Mouse (Mus musculus) common myeloid progenitor, adult 5-6 weeks (primary cell): Measurements from ENCODE around the gene Susd1. TPM values are rescaled to one million over a fixed set of nuclear protein-coding genes. Genes with fewer than 3 reads are reported as not detected.

Experiments used
- ATAC-seq: replicated peaks from 2 replicates; pipeline ENCODE4 v1.8.0; 2016; ENCODE audit warnings: low read depth, mild to moderate bottlenecking, moderate TSS enrichment, inconsistent platforms; ENCODE audit not compliant: poor library complexity, severe bottlenecking
- total RNA-seq: library from RNA; stranded (forward); fragments of 200-1000, 187-1606 nt; gene quantifications from 2 replicates; pipeline ENCODE4 v1.2.3, GENCODE M21; 2017

The Susd1 gene
- total RNA-seq, 1 experiment from 2014 or later: 126 TPM

DNA sequence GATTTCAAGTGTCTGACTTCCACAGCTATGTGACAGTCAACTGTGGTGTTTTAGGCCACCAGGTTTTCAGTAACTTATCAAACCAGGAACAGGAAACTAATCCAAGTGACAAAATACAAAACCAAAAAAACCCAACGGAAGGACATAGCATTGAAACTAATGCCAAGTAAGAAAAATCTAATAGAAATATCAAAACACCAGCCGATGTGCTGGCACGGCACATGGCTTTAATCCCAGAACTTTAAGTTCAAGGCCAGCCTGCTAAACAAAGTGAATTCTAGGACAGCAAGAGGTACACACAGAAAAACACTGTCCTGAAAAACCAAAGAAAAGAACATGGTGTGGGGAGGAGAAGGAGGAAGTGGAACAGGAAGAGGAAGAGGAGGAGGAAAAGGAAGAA lies 83.8 kb downstream of the Susd1 start:
- no peak for ATAC-seq

DNA sequence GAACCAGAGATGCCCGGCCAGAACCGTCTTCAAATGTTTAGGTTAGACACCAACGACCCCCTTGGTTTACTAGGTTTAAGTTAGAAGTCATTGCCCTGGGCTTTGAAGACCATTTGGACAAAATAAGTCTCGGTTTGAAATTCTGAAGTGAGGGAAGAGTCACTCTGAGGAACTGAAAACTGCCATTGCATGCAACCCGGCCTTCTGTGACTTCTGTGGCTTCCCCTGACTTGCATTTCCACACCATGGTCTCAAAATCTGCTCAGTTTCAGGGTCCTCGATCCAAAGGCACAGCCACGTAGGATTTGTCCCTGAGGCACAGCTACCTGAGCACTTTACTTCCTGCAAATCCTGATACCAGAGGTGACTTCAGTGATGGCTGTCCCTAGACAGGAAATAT lies 86.5 kb downstream of the Susd1 start:
- ATAC-seq: 0 out of 2 replicates have a peak, but pooled peaks have one; percentile 42

DNA sequence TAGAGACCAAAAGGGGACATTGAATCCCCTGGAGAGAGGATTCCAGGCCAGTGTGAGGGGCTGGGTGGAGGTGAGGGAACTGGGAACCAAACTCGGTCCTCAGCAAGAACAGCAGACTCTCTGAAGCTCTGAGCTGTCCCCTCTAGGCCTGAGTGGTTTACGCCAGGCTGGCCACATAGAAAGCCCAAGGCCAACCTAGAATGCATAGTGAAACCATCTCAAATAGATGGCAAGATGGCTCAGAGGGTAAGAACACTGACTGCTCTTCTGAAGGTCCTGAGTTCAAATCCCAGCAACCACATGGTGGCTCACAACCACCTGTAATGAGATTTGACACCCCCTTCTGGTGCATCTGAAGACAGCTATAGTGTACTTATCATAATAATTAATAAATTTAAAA lies 88.1 kb downstream of the Susd1 start:
- ATAC-seq: no peak

DNA sequence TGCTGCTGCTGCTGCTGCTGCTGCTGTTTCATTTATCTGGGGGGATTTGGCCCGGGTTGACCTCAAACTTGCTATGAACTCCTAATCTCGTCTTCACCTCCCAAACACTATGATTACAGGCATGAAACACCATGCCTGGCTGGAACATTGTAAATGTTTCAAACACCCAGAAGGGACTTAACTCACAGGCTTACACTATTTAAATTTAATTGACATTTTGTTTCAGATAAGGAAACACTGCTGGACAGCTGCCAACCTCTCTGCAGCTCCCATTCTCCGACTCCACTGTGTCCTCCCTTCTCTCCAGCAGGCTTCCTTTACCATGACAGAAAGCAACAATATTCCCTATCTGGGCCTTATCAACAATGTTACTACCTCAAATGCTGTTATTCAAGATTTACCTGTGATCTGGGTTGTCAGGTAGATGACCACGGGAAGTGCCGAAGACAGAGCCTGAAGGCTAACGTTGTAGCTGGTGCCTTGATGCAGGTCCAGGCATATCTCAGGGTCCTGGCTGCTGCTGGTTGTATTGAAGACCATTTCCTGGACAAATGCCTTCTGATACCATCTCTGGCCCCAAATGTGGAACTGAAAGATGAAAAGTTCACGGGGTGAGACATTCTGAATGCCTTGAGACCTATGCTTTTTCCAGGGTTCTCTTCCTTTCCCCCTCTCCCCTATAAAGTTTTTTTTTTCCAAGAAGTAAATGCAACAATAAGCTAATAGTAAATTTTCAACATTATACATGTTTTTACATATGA lies 88.8 kb downstream of the Susd1 start:
- ATAC-seq: no peak

DNA sequence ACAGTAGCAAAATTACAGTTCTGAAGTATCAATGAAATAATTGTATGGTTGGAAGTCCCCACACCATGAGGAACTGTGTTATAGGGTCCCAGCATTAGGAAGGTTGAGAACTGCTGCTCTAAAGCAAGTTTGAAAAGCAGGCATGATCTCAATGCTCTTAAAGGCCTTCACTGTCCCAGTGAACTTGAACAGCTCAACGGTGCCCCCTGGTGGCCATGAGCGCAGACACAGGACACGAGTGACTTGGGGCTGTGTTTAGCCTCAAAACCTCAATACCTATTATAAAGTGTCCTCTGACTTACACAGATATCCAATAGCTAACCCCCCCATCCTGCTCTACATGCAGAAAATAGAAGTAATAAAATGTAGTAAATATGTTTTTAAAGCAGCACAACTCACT lies 97.7 kb downstream of the Susd1 start:
- peak; percentile 97 for ATAC-seq

DNA sequence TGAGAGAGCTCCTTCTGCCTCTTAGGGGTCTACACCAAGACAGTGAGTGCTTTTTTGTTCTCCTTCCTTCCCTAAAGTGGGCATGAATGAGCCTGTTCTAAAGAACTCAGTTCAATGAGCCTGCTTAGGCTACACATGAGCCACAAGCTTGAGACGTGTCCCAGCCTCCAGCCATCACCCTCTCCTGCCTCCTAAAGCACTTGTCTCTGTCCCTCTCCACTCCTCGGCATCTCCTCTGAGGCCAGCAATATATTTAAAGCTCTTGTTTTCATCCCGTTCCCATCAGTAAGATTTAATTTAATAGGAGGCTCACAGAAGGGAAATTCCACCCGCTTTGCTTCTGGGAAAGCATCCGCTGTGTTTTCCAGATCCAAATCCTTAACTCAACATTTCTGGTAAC lies 98.4 kb downstream of the Susd1 start:
- no peak for ATAC-seq

DNA sequence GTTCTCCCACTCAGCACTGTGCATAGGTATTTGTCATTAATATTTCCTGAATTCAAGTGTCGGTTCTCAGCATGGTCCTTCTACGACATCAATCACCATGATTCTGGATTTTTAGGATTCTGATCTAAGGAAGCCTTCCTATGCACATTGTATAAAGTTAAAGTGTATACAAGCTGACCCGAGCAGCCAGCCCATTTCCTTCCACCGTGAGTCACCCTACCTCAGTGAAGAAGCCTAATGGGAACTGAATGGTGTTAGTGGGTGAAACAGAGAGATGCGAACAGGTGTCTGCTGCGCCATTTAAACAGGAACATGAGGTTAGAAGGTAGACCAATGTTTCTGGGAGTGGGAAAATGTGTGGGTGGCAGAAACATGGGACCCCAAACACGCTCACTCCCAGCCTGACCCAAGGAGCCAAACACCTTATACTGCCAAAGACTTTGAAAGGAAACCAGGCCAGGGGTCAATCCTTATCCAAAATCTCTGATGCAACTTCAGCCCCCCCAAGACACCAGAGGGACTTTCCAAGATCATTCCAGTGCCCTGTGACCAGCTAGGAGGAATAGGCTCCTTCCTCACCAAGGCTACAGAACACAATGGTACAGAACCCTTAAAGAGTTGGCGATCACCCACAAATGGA lies 99.4 kb downstream of the Susd1 start:
- ATAC-seq: no peak

DNA sequence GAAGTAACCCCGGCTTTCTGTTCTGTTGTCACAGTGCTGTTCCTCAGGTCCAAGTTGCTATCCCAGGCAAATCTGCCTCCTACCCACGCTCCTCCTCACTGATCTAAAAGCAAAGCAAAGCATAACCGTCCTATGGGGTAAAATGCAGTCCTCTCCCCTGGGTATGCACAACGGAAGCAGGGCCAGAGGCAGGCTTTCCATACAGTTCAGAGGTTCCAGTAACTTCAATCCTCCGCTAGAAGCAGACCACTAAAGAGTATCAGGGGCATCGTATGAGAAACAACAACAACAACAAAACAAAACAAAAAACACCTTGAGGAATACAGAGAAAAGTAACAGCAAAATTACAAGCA lies 100.9 kb downstream of the Susd1 start:
- ATAC-seq: no peak

DNA sequence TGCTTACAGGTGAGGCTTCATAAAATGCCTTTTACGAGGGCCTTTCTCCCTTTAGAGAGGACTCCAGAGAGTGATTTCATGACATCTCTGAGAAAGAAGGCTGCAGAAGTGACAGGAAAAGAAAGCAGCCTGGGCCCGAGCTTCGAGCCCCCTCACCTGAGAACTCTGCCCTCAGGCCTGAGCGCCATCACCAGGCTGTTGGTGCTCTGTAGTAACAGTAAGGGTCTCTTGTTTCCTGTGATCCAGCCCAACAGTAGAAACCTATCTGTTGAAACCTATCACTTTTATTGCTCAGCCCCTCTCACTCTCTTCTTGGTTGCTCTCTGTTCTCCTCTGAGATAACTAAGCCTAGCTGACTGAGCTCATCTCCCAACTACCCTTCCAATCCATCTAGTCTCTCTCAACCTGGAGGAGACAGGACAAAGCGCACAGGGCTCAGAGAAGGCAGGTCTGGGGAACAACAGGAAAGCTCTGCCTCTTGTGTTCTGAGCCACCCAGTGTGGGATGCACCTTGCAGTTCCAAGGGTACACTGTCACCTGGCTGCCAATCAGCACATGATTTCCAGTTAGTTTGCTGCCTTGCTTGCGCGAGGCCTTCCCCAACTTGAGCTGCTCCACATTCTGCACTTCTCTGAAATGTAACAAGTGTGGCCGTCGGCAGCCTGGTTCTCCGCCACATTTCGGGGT lies 101.4 kb downstream of the Susd1 start:
- ATAC-seq: no peak

DNA sequence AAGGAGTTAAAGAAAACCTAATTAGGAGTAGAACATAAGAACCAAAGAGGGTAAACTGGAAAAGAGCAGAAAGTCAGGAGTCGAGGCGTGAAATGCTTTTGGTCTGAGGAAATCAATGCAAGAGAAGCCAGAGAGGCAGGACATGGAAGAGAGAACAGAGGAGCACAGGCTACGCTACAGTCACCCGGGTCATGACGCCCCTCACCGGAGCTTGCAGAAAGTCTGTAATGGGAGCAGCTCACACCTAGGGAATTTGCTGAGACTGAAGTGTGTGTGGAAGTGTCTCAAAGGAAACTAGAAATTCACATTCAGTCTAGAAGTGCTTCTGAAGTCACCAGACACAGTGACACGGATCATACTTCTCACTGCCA lies 102.0 kb downstream of the Susd1 start:
- no peak for ATAC-seq

DNA sequence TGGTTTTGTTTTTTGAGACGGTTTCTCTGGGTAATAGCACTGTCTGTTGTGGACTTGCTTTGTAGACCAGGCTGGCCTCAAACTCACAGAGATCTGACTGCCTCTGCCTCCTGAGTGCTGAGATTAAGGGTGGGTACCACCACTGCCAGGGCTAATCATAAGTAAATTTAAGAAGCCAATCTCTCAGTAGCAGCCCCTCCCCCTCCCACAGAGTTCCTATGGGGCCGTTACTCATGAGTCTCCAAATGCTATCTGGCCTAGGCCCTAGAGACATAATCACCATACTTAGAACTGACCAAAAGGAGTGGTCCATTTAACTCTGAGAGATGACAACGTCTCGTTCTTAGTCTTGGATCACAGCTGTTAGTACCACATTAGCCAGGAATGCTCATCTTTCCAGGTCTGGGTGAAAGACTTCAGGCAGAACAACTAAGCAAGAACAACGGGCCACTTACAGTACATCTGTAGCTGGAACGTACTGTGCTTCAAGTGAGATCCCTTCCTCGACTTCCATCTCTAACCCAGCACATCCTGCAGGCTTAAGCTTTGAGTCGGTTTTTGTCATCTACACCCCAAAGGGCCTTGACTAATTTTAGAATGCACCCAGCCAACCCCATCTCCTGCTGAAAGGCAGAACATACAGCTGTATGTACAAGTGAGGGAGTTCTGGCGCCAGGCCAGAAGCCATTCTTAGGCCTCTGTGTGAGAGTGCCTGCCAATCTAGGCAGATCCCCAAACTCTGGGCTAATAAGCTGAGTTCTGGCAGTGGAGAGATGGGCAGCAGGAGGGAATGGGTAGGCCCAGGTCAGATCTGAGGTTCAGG lies 102.6 kb downstream of the Susd1 start:
- no peak for ATAC-seq

DNA sequence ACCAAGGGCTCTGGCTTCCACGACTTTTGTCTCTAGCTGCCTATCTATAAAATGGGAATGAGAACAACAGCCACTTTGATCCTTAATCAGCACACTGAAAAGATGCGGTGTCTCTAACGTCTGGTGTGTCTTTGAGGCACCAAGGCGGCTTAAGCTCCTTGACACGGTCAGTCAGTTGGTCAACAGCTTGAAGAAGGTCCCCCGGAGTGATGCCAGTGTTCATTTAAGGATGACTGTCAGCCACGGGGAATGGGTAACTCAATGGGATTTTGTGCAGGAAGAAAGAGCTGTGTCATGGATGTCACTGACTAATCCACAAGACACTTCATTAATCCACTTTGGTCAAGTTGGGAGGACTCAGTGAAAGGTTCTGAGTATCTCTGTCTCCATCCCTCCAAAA lies 103.3 kb downstream of the Susd1 start:
- no peak for ATAC-seq

DNA sequence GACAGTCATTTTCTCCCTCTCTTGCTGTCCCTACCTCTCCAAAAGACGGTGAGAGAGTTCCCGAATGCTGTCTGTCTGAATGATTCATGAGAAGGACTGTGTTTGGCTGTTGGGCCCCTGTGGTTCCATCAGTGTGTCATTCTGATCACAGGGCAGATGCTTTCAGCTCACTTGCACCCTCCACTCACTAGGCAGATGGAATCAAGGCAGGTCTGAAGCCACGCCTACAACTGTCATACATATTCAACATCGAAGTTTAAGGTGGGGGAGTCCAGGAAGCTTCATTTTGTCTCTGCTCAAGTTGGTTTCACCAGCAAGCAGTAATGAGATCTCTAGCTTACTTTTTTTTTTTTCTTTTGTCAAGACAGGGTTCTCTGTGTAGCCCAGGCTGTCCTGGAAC lies 104.2 kb downstream of the Susd1 start:
- no peak for ATAC-seq

DNA sequence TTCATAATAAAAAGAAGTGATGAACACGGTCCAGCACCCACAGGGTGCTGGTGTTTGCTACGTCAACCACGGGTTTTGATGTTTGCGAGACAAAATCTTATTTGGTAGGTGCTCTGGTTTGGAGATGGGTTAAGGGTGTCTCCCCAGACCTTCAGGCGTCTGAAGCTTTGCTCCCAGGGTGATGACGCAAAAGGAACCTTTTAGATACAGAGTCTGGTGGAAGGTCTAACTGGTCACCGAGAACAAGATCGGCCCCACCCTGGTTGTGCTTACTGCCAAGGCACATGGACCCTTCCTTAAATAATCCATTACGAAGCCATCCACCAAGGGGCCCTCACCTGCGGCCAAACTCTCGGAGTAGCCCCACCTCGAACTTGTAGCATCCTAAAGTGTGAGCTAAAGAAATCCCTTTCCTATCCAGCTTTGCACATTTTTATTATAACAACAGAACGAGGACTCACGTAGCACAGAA lies 105.0 kb downstream of the Susd1 start:
- no peak for ATAC-seq

DNA sequence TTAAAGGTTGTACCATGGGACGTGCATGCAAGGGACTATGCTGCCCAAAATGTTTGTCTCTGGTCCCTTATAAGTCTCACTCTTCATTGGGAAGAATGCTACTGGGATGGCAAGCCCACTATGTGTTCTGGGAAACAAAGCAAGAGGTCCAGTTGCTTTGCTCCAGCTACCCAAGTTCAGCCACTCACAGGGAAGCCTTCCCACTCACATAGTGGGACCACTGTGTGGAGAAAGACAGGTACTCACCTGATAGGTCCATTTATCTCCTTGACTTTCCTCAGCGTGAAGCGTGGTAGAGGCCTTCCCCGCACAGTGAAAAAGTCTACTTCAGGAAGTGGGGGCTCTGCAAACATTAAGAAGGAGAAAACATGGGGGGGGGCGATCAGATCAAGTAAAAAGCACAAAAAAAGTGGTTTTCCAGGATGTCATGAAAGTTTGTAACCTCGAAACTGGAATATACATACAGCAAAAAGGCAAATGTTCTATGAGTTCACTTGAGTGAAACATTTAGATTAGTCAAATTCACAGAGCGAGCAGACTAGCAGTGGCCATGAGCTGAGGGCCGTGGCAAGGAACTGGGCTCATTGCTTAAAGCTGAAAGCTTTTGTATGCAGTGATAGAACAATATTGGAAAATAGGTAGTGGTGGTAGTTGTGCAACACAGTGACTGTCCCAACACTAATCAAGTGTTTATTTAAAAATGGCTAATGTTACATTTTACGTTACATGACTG lies 105.6 kb downstream of the Susd1 start:
- ATAC-seq: no peak

DNA sequence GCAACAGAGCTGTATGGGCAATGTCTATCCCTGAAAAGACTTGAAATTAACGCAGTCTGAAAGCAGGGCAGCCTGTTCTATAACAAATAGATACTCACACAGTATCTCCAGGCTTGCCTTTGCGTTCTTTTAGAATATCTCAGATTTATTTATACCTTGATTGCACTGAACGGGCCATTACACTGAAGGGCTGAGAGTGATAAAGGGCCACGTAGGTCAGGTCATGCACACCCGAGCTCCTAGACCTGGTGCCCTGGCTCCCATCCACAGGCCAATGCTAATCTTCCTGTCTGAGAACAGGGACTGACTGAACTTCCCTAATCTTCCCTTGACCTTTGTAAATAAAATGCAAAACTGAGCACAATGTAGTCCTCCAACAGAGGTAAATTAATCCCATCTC lies 106.3 kb downstream of the Susd1 start:
- ATAC-seq: peak; percentile 24; the same call in 1 of the 2 replicates

DNA sequence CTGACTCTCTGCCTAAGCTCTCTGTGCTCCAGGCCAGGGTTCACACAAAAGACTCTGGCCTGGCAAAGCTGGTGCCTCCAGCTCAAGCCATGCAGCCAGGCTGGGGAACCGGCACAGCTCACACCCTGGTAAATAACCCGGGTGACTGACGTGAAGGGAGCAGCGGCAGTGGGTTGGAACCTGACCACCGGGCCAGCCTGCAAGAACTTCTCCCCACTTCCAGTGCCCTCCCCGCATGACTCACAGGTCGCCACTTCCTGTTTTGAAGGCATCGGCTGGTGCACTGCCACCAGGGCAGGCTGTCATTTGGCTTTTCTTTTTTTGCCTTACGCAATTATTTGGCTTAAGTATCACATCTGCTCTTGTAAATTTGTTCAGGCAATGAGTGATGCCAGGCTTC lies 106.8 kb downstream of the Susd1 start:
- ATAC-seq: peak; percentile 94

DNA sequence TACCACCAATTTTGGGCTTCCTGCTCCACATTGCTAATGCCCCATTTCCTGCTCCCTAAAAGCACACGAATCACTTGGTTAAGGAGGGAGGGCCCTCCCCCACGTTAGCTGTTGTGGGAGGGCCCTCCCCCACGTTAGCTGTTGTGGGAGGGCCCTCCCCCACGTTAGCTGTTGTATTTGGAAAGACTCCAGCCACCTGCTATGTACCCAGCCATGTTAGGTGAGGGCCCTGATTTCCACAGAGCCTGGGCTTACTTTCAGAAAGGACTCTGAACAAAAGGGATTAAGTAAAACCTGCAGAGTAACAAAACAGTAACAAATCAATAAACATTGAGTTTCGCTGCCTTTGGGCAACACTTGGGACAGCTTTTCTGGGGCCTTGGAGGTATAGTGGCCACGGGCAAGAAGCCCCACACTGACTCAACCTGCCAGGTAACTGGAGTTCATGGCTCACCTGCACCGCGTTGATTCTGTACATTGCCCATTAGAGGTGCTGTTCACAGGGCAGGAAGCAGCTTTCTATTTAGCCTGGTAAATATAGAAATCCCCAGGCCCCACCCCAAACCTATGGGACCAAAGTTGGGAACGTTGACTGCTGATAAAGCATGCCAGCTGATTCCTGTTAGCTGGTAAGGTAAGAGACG lies 107.3 kb downstream of the Susd1 start:
- 0 out of 2 replicates have a peak, but pooled peaks have one; percentile 16 for ATAC-seq
